Mouse (Mus musculus) activated CD4-positive, CD25-positive, alpha-beta regulatory T cell, adult 4 months (primary cell): ENCODE results near the gene Lrrc29. TPM values are rescaled to one million over a fixed set of nuclear protein-coding genes. Genes with fewer than 3 reads are reported as not detected.

Experiments
- ATAC-seq: one replicate; pipeline ENCODE4 v1.8.0; 2017
- polyA plus RNA-seq, 2 experiments: library from polyadenylated mRNA; unstranded; fragments of 100-300 nt; shearing (Covaris generic); gene quantifications; one replicate each; pipeline ENCODE4 v1.2.1; 2017

Gene Lrrc29
- polyA plus RNA-seq, 2 experiments from 2014 or later: 1.4 to 2.7 TPM

DNA sequence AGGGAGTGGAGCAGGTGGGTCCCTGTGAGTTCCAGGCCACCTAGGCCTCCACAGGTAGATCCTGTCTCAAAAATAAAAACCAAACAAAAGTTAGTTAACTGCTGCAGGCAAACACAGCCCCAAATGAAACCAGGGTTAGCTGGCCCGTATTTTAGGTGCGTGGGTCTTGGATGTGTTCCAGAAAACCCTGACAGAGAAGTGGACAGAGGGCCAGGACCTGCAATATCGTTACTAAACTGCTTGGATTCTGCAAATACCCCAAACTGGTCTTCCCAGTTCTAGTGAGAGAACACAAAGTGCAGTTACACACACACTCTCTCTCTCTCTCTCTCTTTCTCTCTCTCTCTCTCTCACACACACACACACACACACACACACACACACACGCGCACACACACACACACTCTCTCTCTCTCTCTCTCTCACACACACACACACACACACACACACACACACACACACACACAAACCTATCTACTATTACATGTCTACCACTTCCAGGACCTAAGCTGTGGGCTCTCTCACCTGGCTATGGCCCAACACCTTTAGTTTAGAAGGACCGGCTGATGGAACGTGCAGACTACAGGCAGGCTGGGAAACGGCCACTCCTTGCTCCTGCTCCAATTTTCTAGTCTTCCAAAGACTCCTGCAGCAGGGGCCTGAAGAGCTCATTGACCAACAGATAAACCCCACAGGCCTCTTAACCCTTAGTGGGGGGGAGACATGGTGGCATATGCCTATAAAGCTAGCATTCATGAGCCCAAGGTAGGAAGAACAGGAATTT lies 17.9 kb upstream of the Lrrc29 start:
- no peak for ATAC-seq

DNA sequence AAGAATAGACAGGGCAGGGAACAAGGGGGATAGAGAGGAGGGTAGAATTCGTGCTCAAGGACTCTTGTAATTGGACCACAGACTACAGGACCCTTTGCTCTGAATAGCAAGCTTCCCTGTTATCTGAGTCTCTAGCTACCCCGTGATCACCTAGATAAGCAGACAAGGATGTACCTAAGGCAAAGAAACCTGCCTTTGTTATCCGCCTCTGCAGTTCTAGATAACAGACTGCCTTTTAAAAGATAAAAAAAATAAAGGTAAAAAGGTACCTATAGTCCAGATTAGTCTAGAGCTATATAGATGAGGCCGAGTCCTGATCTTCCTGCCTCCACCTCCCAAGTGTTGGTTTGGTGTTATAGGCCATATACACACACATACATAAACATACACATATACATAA lies 16.7 kb upstream of the Lrrc29 start:
- ATAC-seq: no peak

DNA sequence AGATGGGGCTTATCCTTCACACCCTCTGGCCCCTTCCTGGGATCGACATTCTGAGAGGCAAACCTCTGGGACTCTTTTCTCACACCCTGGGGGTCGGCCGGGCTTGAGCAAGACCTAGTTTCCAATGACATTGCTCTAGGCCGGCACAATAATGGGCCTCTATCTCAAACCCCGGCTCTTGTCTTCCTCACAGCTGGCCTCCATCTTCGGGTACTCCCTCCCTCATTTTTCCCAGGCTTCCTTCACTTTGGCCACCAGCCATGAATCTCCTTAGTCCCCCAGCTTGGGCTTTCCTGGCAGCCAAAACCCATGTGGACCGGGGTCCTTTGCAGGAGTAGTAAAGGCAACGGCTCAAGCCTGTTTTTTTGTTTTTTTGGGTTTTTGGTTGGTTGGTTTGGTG lies 15.3 kb upstream of the Lrrc29 start:
- ATAC-seq: no peak

DNA sequence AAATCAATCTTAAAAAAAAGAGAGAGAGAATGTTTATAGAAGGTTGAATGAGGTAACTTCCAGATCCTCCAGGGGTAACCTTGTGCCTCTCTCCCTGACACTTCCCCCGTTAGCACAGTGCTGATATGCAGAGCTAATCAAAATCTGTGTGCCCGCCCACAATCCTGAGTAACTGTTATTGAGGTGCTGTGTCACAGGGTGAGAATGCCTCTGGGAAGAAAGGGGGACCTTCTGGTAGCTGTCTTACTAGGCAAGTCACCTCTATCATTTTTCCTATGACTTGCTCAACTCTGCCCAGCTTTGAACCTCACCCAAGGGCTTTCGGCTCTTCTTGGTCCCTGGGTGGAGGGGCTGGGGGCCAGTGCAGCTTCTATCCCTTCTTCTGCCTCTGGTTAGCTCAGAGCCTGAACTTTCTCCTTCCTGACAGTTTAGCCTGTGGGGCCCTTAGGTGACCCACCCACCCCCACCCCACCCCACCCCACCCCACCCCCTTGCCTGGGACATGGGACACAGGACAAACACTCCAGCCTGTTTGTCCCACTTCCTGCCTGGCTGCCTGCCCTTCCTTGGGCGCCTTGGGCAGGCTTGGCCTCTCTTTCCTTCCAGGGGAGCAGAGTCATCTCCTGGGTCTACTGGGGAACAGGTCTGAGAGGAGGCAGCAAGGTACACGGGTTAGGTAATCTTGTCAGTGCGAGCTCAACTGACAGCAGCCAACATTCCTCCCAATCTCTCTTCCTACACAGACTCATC lies 14.0 kb upstream of the Lrrc29 start:
- no peak for ATAC-seq

DNA sequence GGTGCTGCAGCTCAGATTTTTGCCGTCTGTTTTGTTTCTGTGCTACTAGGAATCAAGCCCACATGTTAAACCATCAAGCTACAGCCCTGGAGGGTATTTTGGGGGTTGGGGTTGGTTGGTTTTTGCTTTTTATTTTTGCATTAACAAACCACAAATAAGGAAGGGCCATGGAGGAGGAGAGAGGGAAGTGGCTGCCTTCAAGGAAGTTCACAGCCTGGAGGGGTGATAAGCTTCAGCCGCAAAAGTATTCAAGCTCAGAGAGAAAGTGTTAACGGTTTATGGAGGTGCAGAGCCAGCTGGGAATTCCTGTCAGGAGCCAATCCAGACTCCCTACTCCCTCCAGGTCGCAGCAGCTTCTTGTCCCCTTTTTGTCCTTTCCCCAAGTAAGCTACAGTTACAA lies 12.9 kb upstream of the Lrrc29 start:
- ATAC-seq: no peak

DNA sequence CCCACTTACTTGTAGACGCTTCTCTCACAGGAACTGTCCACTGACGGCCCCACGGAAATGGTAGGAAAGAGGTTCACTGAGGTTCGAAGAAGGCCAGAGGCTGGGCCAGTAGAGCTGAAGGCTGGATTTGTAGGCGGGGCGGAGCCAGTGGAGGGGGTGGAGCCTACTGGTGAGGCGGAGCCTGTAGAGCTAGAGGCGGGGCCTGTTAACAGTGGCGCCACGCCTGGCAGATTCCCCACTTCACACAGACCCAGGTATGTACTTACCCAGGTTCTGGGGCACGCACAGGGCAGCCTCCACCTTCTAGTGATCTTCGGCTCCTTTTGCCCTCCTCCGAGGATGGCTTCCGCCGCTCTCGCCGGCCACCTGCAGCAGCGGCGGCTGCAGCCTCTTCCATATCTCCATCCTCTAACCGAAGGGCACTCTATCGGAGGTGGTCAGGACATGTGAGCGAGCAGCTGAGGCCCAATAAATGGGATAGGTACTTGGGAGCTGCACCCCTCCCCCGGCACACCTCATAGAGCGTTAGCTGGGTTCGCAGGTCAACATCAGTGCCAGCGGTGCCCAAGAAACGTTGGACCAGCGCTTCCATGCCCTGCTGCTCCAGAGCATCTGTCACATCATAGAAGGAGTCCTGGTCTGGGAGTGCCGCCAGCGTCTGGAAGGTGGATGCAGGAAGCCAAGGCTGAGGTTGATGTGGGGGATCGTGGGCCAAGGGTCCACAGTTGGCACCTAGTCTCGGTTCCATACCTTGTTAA lies 10.5 kb upstream of the Lrrc29 start:
- ATAC-seq: no peak

DNA sequence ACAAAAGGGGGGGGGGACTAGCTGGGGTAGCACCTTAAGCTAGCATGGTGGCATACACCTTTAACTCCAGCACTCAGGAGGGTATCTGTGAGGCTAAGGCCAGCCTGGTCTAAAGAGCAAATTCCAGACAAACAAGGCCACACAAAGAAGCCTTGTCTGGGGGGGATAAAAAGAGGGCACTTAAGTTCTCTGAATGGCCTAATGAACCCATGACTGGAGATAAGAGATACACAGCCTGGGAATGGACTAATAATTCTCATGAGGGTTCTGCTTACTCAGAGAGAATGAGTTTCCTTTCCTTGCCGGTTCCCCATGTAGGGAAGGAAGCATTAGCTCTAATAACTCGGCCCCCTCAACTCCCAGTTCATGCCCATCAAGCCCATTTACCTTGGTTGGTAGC lies 6.4 kb upstream of the Lrrc29 start:
- no peak for ATAC-seq

DNA sequence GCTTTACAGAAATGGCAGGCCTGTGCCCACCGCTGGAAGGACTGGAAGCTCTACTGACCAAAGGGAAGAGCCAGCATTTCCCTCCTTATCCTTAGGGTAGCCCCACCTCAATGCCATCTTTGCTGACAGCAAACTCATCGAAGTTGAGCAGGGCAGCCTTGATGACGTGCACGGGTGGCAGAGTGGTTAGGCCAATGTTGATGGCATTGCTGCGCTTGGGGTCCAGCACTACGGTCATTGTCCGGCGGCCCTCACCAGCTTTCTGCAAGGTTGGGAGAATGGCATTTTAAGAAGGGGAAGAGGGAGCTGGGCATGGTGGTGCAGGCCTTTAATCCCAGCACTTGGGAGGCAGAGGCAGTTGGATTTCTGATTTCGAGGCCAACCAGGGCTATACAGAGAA lies 5.9 kb upstream of the Lrrc29 start:
- ATAC-seq: no peak

DNA sequence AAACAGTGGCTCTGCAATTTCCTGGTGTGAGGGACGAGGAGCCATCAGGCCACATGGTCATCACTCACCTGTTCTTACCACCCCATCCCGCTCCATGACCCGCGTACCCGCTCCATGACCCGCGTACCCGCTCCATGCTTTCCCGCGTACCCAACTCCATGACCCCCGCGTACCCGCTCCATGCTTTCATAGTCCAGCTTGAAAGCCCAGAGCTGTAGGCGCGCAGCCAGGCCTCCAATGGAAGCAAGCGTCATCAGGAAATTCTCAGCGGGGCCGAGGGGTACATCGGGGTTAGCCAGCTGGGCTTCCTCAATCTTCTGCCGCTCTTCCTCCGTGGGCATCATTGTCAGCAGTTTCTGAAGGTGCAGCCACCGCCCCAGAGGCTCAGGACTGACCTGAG lies 5.4 kb upstream of the Lrrc29 start:
- ATAC-seq: no peak

DNA sequence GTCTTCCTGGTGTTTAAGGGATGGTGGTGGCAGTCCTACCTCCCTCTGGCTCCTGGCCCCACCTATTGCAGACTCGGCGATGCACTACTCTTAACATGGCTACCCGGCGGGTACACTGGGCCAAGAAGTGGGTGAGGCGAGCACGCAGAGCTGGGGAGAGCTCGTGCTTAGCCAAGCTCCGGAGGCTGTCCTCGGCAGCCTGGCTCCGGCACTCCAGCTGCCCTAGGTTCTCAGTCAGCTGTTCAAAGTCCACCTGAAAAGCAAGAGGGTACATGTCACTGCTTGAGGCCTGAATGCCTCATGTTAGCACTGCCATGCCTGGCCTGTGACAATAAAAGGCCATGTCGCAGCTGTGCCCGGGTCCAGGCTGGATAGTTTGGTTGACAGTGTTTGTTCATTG lies 4.2 kb upstream of the Lrrc29 start:
- ATAC-seq: no peak

DNA sequence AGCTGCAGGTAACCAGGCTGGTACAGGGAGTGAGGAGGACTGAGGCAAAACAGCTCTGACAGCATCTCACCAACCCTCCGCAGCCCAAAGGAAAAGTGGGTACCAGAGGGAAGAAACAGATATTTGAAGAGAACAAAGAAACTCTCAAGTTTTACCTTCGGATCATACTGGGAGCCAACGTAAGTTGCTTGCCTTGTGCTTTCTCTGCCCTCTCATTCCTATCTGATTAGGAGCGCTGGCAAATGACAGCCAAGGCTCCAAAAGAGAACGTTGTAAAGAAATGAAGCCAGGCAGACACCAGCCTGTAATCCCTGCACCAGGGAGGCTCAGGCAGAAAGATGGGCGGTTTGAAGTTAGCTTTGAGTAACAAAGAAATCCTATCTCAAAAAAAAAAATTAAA lies 890 bp upstream of the Lrrc29 start:
- no peak for ATAC-seq

DNA sequence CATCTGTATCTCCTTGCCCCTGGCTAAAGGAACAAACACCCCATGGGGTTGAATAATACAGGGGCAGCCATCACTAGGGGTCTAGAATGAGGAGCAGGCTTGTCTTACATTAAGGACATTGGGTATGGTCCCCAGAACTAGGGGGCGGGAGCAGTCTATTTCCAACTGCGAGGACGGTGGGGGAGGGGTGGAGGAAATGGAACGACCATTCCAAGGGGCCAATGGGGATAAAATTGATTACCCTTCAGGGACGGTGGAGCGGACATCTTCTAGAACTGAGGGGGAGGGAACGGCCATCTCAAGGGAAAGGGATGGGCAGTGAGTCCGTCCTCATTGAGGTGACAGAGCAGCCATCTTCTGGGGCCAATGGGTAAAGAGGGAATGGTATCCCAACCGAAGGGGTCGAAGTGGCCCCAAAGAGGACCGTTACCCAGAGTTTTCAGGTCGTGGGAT lies 411 bp downstream of the Lrrc29 start:
- ATAC-seq: no peak

DNA sequence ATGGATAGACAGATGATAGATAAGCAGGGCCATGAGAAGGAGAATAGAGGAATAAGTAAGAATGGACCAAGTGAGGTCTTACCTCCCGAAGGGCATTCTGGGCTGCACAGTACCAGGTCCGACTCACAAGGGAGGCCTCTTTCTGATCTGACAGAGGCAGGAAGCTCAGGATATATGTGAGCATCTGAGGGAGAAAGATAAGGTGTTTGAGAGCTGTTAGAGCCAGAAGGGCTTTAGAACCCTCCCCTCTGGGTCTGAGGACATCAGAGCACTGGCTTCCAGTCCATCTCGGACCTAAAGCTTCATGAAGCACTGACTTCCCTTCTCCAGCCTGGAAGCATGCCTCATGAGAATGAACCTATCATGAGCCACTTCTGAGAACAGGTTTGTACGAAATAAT lies 2.9 kb downstream of the Lrrc29 start:
- ATAC-seq: no peak

DNA sequence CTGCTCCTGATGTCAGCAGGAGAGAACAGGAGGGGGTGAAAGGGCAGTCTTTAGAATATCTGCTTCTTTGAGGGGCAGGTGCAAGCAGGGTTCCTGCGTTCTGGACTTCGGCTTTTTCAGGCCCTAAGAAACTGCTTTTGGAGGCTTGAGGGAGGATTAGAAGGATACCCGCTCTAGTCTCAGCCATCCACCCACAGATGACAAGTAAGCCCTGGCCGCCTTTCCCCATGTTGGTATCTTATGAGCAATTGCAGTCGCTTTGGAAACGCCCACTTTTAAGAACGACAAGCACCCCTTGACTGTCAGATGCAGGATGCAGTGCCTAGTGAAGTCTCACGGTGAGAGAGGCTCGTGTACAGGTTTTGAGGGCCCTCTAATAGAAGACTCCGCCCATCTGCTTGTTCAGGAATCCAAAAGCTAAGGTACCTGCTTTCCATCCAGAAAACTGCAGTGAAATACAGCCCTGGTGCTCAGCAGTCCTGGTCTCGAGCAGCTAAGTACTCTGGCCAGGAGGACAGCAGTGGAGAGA lies 7.4 kb downstream of the Lrrc29 start:
- no peak for ATAC-seq

DNA sequence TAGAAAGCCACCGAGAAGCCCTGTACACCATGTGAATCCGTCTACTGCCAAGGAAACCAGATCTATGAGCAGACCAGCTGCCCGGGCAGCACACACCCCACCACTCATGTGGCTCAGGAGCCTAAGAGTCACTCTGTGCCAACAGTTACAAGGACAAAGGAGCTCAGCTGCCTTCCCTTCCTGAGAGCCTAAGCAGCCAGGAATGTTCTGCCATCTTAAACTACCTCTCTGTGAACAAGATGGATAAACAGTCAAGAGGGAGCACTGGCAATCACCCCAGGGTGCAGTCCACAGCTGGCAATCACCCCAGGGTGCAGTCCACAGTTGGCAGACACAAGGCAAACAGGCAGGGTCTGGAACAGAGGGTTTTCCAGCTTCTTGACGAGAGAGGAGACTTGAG lies 8.1 kb downstream of the Lrrc29 start:
- no peak for ATAC-seq

DNA sequence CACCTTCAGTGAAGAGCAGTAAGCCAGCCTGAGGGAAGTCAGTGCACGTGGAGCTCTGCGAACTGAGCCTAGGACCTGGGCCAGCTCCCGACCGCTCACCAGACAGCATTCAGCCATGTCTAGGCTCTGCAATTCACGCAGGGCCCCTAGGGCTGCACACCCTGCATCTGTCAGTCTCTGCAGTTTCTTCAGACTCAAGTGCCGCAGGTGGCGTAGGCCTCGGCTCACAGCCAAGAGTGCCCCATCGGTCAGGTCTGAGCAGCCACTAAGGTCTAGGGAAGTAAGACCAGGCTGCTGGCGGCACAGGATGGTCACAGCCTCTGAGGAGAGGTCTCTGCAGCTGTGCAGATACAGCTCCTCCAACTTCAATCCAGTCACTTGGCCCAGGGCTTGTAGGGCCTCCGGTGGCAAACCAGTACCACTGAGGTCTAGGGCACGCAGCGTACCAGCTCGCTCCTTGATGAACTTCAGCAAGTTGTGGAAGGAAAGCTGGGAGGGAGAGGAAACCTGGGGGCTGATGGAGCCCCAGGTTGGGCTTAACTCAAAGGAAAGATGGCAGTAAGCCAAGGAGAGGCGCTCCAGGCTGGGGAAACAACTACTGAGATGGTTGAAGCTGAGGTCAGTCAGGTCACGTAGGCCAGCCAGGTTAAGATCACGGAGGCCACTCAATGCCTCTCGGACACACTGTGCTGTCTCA lies 10.9 kb downstream of the Lrrc29 start:
- no peak for ATAC-seq

DNA sequence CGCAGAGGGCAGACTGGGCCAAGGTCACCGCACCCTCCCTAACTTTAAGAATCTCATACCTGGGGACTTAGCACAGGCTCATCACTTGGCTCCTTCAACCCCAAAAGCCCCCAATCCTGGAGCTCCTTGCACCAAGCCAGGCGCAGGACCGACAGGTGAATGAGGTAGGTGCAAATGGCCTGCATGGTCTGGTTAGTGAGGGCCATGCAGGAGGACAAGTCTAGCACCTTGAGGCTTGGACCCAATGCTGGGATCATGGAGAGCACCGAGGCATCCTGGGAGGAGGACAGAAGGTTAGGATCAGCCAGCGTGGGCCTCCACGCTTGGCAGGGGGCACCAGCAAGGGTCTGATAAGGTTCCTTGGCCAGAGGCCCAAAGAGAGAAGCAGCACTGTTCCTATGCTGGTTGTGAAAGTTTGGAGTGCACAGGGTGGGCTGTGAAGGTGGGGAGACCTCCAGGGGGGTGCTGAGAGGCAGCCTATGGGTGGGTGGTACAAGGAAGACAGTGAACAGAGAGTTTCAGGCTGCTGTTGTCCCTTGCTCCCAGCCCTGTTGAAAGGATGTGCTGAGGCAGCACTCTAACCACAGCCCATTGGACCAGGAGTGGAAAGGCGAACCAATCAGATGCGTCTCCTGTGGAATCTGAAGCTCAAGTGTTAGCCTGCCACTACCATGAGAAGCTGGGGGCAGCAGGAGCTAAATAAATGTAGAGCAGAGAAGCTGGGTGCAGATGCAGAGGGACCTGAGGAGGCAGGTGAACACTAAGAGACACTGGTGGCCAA lies 12.3 kb downstream of the Lrrc29 start:
- no peak for ATAC-seq

DNA sequence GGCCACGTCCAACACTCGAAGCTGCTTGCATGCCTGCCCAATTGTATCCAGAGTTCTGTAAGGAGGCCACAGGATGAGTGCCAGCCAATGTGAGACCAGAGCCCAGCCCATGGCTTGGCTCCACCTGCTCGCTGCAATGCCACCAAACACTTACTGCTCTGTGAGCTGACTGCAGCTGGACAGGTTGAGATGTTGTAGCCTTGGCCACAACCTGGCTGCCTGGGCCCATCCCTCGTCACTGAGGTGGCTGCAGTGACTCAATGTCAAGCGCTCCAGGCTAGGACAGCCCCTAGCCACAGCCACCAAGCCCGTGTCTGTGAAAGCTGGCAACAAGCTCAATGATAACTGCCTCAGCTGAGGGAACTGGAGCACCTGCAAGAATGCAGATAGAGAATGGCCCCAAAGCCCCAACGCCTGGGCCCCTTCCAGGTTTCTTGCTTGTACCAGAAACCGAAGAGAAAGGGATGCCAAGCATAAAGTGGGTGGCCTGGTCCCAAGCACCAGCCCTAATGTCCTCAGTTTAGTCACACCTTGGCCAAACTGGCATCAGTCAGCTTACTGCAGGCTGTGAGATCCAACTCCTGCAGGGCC lies 13.1 kb downstream of the Lrrc29 start:
- ATAC-seq: no peak

DNA sequence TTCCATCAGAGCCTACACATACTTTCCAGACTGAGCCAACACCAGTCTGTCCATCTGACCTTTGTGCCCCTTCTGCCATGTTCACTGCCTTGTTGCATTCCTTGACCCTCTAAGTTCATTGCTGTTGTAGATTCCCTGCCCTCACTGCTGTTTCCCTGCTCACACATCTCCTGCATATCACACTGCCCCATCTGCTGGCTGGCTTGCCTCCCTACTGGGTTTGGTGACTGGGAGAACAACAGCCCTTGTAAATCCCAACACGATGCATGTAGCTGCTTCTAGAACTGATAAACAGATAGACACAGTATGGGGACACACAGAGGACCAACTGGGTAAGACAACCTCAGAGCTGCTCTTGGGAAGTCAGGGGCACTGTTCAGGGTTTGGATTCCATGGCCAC lies 14.4 kb downstream of the Lrrc29 start:
- no peak for ATAC-seq

DNA sequence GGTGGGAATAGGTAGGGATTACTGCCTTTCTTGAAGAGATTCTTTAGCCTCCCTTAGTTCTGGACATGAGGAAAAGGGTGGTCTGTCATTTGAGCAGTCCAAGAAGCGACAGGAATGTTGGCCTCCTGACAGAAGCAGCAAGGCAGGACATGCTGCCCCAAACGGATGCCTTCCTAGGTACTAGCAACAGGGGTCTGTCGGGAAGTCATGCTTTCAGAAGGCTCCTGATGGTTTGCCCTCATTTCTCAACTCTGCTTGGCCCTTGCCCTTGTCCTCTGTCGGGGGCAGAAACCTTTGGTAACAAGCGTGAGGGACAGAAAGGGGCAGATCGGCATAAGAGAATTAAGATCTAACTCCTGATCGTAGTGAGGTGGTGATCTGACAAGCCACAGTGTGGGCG lies 16.0 kb downstream of the Lrrc29 start:
- ATAC-seq: no peak

DNA sequence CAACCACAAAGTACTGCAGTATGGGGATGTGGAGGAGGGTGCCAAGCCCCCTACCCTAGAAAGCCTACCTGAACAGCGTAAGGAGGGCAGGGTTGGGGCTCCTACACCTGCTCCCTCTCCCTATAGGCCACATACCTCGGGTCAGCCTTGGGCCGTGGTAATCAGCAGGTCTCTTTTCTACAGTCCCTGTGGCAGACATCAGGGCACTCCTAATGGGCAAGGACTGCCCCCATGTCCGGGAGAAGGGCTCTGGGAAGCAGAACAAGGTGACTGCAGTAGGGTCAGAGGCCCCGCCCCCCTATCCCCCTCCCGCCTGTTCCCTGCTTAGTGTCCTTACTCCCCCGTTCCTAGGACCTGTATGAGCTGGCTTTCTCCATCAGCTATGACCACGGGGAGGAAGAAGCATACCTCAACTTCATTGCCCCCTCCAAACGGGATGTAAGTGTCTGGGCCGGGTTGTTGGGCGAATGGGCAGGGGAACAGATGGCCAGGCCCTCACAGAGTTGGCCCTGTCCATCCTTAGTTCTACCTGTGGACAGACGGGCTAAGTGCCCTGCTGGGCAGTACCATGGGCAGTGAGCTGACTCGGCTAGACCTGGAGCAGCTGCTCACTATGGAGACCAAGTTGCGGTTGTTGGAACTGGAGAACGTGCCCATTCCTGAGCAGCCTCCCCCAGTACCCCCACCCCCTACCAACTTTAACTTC lies 16.8 kb downstream of the Lrrc29 start:
- ATAC-seq: no peak
